Mouse (Mus musculus) spleen, adult 2 months (tissue): ENCODE results near the gene Cela2a.

Source experiments
- CTCF ChIP-seq: fragments of 200-500 bp; IDR thresholded peaks from 2 replicates; pipeline ENCODE4 v1.5.1; 2011; ENCODE audit warnings: mild to moderate bottlenecking, inconsistent platforms; ENCODE audit not compliant: insufficient read depth, insufficient read length, insufficient replicate concordance; ENCODE audit errors: extremely low read depth
- POLR2A ChIP-seq: fragments of 200-500 bp; IDR thresholded peaks from 2 replicates; pipeline ENCODE4 v1.6.1; 2011; ENCODE audit warnings: low read depth, low read length, inconsistent platforms

DNA sequence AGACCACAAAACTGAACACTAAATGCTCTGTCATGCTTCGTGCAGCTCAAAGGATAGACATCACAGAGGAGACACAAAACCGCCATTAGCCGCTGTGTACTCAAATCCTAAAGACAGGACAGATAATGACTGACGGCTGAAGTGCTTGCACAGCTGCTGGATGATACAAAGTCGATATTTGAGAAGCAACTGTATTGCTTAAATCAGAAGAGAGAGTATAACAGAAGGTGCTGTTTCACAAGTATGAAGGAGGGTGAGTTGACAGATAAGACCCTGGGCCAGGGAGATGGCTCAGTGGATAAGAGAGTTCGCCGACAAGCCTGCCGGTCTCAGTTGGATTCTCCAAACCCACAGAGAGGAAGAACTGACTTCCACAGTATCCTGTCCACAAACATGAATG is 54.1 kb downstream of the Cela2a start:
- TF ChIP-seq CTCF = no peak
- no peak for TF ChIP-seq POLR2A
